Mouse (Mus musculus) lung, postnatal 0 days (tissue): ENCODE data around the gene Pmp22.

Experiments
- CTCF ChIP-seq: IDR thresholded peaks from 2 replicates; pipeline ENCODE4 v1.5.1; 2016; ENCODE audit warnings: antibody characterized with exemption, mild to moderate bottlenecking
- EP300 ChIP-seq: IDR thresholded peaks from 2 replicates; pipeline ENCODE4 v1.6.1; 2016; ENCODE audit warnings: antibody characterized with exemption, mild to moderate bottlenecking, control low read depth

DNA sequence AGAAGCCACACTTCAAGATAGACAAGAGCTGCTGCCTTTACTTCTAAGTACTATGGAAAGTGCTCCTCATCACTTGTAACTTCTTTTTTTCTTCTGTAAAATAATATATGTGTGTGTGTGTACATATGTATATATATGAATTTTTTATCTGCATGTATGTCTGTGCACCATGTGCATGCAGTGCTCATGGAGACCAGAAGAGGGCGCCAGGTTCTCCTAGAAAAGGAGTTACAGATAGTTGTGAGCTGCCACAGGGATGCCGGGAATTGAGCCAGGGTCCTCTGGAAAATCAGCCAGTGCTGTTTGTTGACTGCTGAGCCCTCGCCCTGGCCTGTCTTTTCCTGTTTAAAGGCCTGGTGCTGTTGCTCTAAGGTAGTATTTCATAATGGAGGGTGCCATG, 44.2 kb upstream of the Pmp22 start:
- TF ChIP-seq CTCF, result peak; percentile 31
- no peak for TF ChIP-seq EP300
